Mouse (Mus musculus) MEL (cell line): ENCODE measurements around the gene Axin1. TPM values are rescaled to one million over a fixed set of nuclear protein-coding genes. Genes with fewer than 3 reads are reported as not detected.
"Not testable (repeated sequence)": the region's sequence is repeated elsewhere in the genome, so short reads cannot be mapped to it uniquely, and the experiment has no call there.

Experiments used
- DNase-seq: peaks from one replicate; pipeline ENCODE4 v3.0.0; 2011; ENCODE audit warnings: low read depth, low spot score
- H3K27ac ChIP-seq: 2 replicates; pipeline ENCODE4 v1.5.1; 2012; ENCODE audit warnings: low read depth, mild to moderate bottlenecking, control low read depth, low read length, moderate library complexity; ENCODE audit not compliant: control insufficient read depth
- H3K27me3 ChIP-seq, 2 experiments: fragments of 150-350 bp in 1 of 2; sonication (generic) in 1 of 2; 2 replicates each; pipeline ENCODE4 v1.6.1; 2012; ENCODE audit warnings: low read length in 2 of 2, mild to moderate bottlenecking in 2 of 2, improper control_type of control experiment in 1 of 2, moderate library complexity in 1 of 2; ENCODE audit not compliant: insufficient read depth in 2 of 2, control insufficient read depth in 1 of 2
- H3K36me3 ChIP-seq, 2 experiments: 2 replicates each; pipeline ENCODE4 v1.6.1; 2012 to 2014; ENCODE audit warnings: low read length in 2 of 2, improper control_type of control experiment in 1 of 2, inconsistent platforms in 1 of 2, mild to moderate bottlenecking in 1 of 2; ENCODE audit not compliant: insufficient read depth in 2 of 2, control insufficient read depth in 1 of 2
- H3K4me1 ChIP-seq, 2 experiments: fragments of 150-350 bp in 1 of 2; sonication (generic) in 1 of 2; 2 replicates each; pipeline ENCODE4 v1.6.1; 2012; ENCODE audit warnings: low read length in 2 of 2, improper control_type of control experiment in 1 of 2, mild to moderate bottlenecking in 1 of 2; ENCODE audit not compliant: insufficient read depth in 2 of 2, control insufficient read depth in 1 of 2
- H3K4me3 ChIP-seq, 2 experiments: fragments of 150-350 bp in 1 of 2; sonication (generic) in 1 of 2; 2 replicates each; pipeline ENCODE4 v1.5.1; 2012; ENCODE audit warnings: low read depth in 2 of 2, low read length in 2 of 2, mild to moderate bottlenecking in 2 of 2, moderate library complexity in 2 of 2, control low read depth in 1 of 2, improper control_type of control experiment in 1 of 2; ENCODE audit not compliant: control insufficient read depth in 1 of 2, insufficient read depth in 1 of 2
- H3K79me2 ChIP-seq: 2 replicates; pipeline ENCODE4 v1.6.1; 2012; ENCODE audit warnings: mild to moderate bottlenecking, low read length, moderate library complexity; ENCODE audit not compliant: control insufficient read depth, poor library complexity, insufficient read depth
- H3K9ac ChIP-seq: 2 replicates; pipeline ENCODE4 v1.6.1; 2012; ENCODE audit warnings: low read depth, mild to moderate bottlenecking, control low read depth, low read length, moderate library complexity; ENCODE audit not compliant: control insufficient read depth, poor library complexity, severe bottlenecking
- H3K9me3 ChIP-seq: fragments of 150-350 bp; sonication (generic); replicated peaks from 2 replicates; pipeline ENCODE4 v1.6.1; 2012; ENCODE audit warnings: mild to moderate bottlenecking, low read length, improper control_type of control experiment, moderate library complexity; ENCODE audit not compliant: insufficient read depth
- CHD1 ChIP-seq: IDR thresholded peaks from 2 replicates; pipeline ENCODE4 v1.6.1; 2012; ENCODE audit warnings: low read depth, mild to moderate bottlenecking, inconsistent platforms, low read length, improper control_type of control experiment
- CTCF ChIP-seq, 3 experiments: IDR thresholded peaks in 2 of 3; conservative IDR thresholded peaks in 1 of 3; 2 replicates each; pipeline ENCODE4 v1.5.1; 2011 to 2012; ENCODE audit warnings: low read length in 3 of 3, low read depth in 2 of 3, mild to moderate bottlenecking in 2 of 3, improper control_type of control experiment in 1 of 3, inconsistent platforms in 1 of 3, mixed read lengths in 1 of 3, moderate library complexity in 1 of 3; ENCODE audit not compliant: control insufficient read depth in 1 of 3, insufficient read depth in 1 of 3, poor library complexity in 1 of 3, severe bottlenecking in 1 of 3
- E2F4 ChIP-seq: IDR thresholded peaks from 2 replicates; pipeline ENCODE4 v1.6.1; 2011; ENCODE audit warnings: low read depth, low read length, improper control_type of control experiment, borderline replicate concordance
- ELF1 ChIP-seq: IDR thresholded peaks from 2 replicates; pipeline ENCODE4 v1.6.1; 2014; ENCODE audit warnings: low read depth, mild to moderate bottlenecking, inconsistent platforms, low read length, improper control_type of control experiment, moderate library complexity
- GATA1 ChIP-seq: IDR thresholded peaks from 2 replicates; pipeline ENCODE4 v1.6.1; 2011; ENCODE audit warnings: low read depth, low read length, improper control_type of control experiment
- JUND ChIP-seq: IDR thresholded peaks from 2 replicates; pipeline ENCODE4 v1.6.1; 2011; ENCODE audit warnings: low read depth, mild to moderate bottlenecking, improper control_type of control experiment, low read length
- MAX ChIP-seq: IDR thresholded peaks from 2 replicates; pipeline ENCODE4 v1.6.1; 2011; ENCODE audit warnings: low read length, improper control_type of control experiment
- MXI1 ChIP-seq: IDR thresholded peaks from 2 replicates; pipeline ENCODE4 v1.6.1; 2011; ENCODE audit warnings: mild to moderate bottlenecking, low read depth, low read length, improper control_type of control experiment
- NELFE ChIP-seq: IDR thresholded peaks from 2 replicates; pipeline ENCODE4 v1.6.1; 2011; ENCODE audit warnings: low read depth, low read length, improper control_type of control experiment
- POLR2A ChIP-seq, 2 experiments: IDR thresholded peaks; 2 replicates each; pipeline ENCODE4 v1.6.1; 2011 to 2012; ENCODE audit warnings: low read length in 2 of 2, mild to moderate bottlenecking in 2 of 2, control low read depth in 1 of 2, improper control_type of control experiment in 1 of 2, low read depth in 1 of 2, moderate library complexity in 1 of 2; ENCODE audit not compliant: control insufficient read depth in 1 of 2, insufficient read depth in 1 of 2, poor library complexity in 1 of 2
- POLR2AphosphoS2 ChIP-seq: IDR thresholded peaks from 2 replicates; pipeline ENCODE4 v1.6.1; 2011; ENCODE audit warnings: low read length, improper control_type of control experiment
- RAD21 ChIP-seq: IDR thresholded peaks from 2 replicates; pipeline ENCODE4 v1.6.1; 2011; ENCODE audit warnings: mild to moderate bottlenecking, low read depth, low read length, improper control_type of control experiment
- SIN3A ChIP-seq: IDR thresholded peaks from 2 replicates; pipeline ENCODE4 v1.6.1; 2012; ENCODE audit warnings: low read length, improper control_type of control experiment, inconsistent platforms
- TBP ChIP-seq: IDR thresholded peaks from 2 replicates; pipeline ENCODE4 v1.8.0; 2011; ENCODE audit warnings: low read depth, low read length, improper control_type of control experiment
- TCF12 ChIP-seq: IDR thresholded peaks from 2 replicates; pipeline ENCODE4 v1.6.1; 2014; ENCODE audit warnings: low read depth, mild to moderate bottlenecking, inconsistent platforms, low read length, improper control_type of control experiment, moderate library complexity
- polyA plus RNA-seq, 2 experiments: library from polyadenylated mRNA; stranded (reverse) in 1 of 2; unstranded in 1 of 2; fragments of >175 nt in 1 of 2; fragments of >200 nt in 1 of 2; gene quantifications; 2 replicates each; pipeline versions ENCODE4 v1.2.1 to v1.2.4; 2012; ENCODE audit warnings: low replicate concordance in 2 of 2, low read depth in 1 of 2; ENCODE audit not compliant: insufficient read length in 2 of 2, insufficient read depth in 1 of 2, missing spikeins in 1 of 2
- total RNA-seq: library from RNA; depleted of rRNA; stranded (reverse); fragments of 300-350 nt; gene quantifications from 2 replicates; pipeline ENCODE4 v1.2.3, GENCODE M21; 2012

Axin1 gene
- total and polyA plus RNA-seq, 3 experiments = 33.5 to 54.2 TPM; not detected in 1

DNA sequence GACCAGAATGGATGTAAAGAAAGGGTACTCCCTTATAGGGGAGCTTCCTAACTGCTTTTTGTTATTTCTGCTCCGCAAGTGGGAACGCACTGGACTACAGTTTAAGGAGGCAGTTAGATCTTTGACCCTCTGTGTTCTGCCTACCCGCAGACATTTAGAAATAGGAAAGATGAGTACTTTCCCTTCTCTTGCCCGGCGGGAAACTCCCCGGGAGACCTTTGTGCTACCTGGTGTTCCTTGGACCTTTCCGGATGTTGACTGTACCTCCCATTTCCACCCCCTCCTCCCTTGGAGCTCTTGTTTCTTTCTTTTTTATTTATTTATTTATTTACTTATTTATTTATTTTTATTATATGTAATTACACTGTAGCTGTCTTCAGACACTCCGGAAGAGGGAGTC is 24.4 kb upstream of the Axin1 start:
- Histone ChIP-seq H3K27me3 (no peaks in the 10 kb centered on the region), H3K79me2 (no peaks in the 10 kb centered on the region; the same call in 1 of the 2 replicates), H3K36me3 (peaks cover 0 to 2% of the 10 kb centered on the region in 2 experiments; a peak in 2 of 4 replicates), H3K9ac (peak overlapping the region; percentile 73), H3K27ac (no peak overlapping the region), H3K4me3 (peak overlapping the region; percentile 75 to 89), H3K4me1 (peaks cover 5 to 34% of the 10 kb centered on the region in 2 experiments; a peak in 3 of 4 replicates), H3K9me3 (no peaks in the 10 kb centered on the region)
- TF ChIP-seq TBP = no peak
- TF ChIP-seq NELFE = no peak
- no peak for TF ChIP-seq RAD21
- TF ChIP-seq MXI1 = no peak
- no peak for TF ChIP-seq JUND
- no peak for TF ChIP-seq POLR2A (IDR thresholded peaks at IDR 0.05; ENCODE audit: control insufficient read depth in 1 of 2, insufficient read depth in 1 of 2, low read depth in 1 of 2, low read length in 2 of 2, poor library complexity in 1 of 2)
- no peak for TF ChIP-seq CHD1
- TF ChIP-seq ELF1 = no peak
- TF ChIP-seq POLR2AphosphoS2 = no peak
- no peak for TF ChIP-seq SIN3A
- TF ChIP-seq TCF12 = no peak
- TF ChIP-seq E2F4 = no peak
- TF ChIP-seq MAX = no peak
- no peak for TF ChIP-seq CTCF (IDR thresholded peaks at IDR 0.05 in 2 of 3, conservative IDR thresholded peaks at IDR 0.05 in 1 of 3; ENCODE audit: control insufficient read depth in 1 of 3, insufficient read depth in 1 of 3, low read depth in 2 of 3, low read length in 3 of 3, poor library complexity in 1 of 3, severe bottlenecking in 1 of 3)
- TF ChIP-seq GATA1 = no peak
- DNase-seq = no peak

GRCm38 (mm10) chr17:26114461-26114860 is 24.0 kb upstream of the Axin1 start:
- H3K36me3 ChIP-seq, H3K79me2 ChIP-seq, DNase-seq, H3K27ac ChIP-seq, H3K9me3 ChIP-seq, H3K4me3 ChIP-seq, H3K9ac ChIP-seq, H3K27me3 ChIP-seq: not testable (repeated sequence)
- peak in 1 of 3 experiments; percentile 20; a peak in 1 of 6 replicates for TF ChIP-seq CTCF (IDR thresholded peaks at IDR 0.05 in 2 of 3, conservative IDR thresholded peaks at IDR 0.05 in 1 of 3; ENCODE audit: control insufficient read depth in 1 of 3, insufficient read depth in 1 of 3, low read depth in 2 of 3, low read length in 3 of 3, poor library complexity in 1 of 3, severe bottlenecking in 1 of 3)
- peaks cover 5 to 34% of the 10 kb centered on the region in 2 experiments; a peak in 3 of 4 replicates for H3K4me1 ChIP-seq
